Mouse (Mus musculus) liver, embryonic 13.5 days (tissue): Measurements from ENCODE around the gene Fgf9. TPM values are rescaled to one million over a fixed set of nuclear protein-coding genes. Genes with fewer than 3 reads are reported as not detected.

Experiments used
- ATAC-seq: fragments of 200-750 bp; cut with Nextera tagmentation; 2 replicates; pipeline ENCODE4 v1.8.0; 2017; ENCODE audit warnings: low read depth, mild to moderate bottlenecking, moderate number of reproducible peaks, moderate library complexity
- DNase-seq: peaks from one replicate; pipeline ENCODE4 v3.0.0; 2022
- H3K27ac ChIP-seq: fragments of 300-500 bp; sonication (generic); 2 replicates; pipeline ENCODE4 v1.5.1; 2015; ENCODE audit warnings: moderate library complexity, mild to moderate bottlenecking, inconsistent platforms
- H3K27me3 ChIP-seq: fragments of 300-500 bp; sonication (generic); 2 replicates; pipeline ENCODE4 v1.6.1; 2015; ENCODE audit warnings: mild to moderate bottlenecking, inconsistent platforms
- H3K36me3 ChIP-seq: fragments of 300-500 bp; sonication (generic); 2 replicates; pipeline ENCODE4 v1.6.1; 2015; ENCODE audit warnings: mild to moderate bottlenecking, inconsistent platforms
- H3K4me1 ChIP-seq: fragments of 300-500 bp; sonication (generic); replicated peaks from 2 replicates; pipeline ENCODE4 v1.6.1; 2015; ENCODE audit warnings: inconsistent platforms
- H3K4me2 ChIP-seq: fragments of 300-500 bp; sonication (generic); 2 replicates; pipeline ENCODE4 v1.6.1; 2015; ENCODE audit warnings: inconsistent platforms, mild to moderate bottlenecking, moderate library complexity
- H3K4me3 ChIP-seq: fragments of 300-500 bp; sonication (generic); replicated peaks from 2 replicates; pipeline ENCODE4 v1.5.1; 2015; ENCODE audit warnings: mild to moderate bottlenecking, inconsistent platforms
- H3K9ac ChIP-seq: fragments of 300-500 bp; sonication (generic); 2 replicates; pipeline ENCODE4 v1.6.1; 2015; ENCODE audit warnings: mild to moderate bottlenecking, inconsistent platforms
- H3K9me3 ChIP-seq: fragments of 300-500 bp; sonication (generic); replicated peaks from 2 replicates; pipeline ENCODE4 v1.6.1; 2016; ENCODE audit warnings: inconsistent platforms
- WGBS: fragments of 180-500 bp; shearing (Covaris S2); methylation state at CpG from one replicate; pipeline ENCODE4 v1.1.7; 2015; ENCODE audit not compliant: insufficient replicate concordance; 5-methylcytosine and 5-hydroxymethylcytosine counted together
- polyA plus RNA-seq: library from polyadenylated mRNA; unstranded; fragments of >200 nt; fragmentation: Nextera tagmentation; extraction: Ambion mirVana; gene quantifications from 2 replicates; pipeline ENCODE4 v1.2.1, GENCODE M21; 2015

Fgf9 gene
- 0.68 and 0.83 TPM in 2 replicates for polyA plus RNA-seq

GRCm38 (mm10) chr14:58070481-58071119 is at the start of gene Fgf9:
Gene Fgf9 (plus strand): TSS chr14:58070547.
- DNase-seq = no peak
- no peak within 1 kb of the TSS for H3K27ac ChIP-seq

GRCm38 (mm10) chr14:58034567-58034966 is 35.8 kb upstream of the Fgf9 start:
- Histone ChIP-seq H3K9ac (no peak overlapping the region), H3K4me3 (no peak overlapping the region), H3K27me3 (no peaks in the 10 kb centered on the region), H3K4me2 (no peak overlapping the region), H3K4me1 (no peaks in the 10 kb centered on the region), H3K9me3 (no peaks in the 10 kb centered on the region), H3K36me3 (no peaks in the 10 kb centered on the region), H3K27ac (no peak overlapping the region)
- ATAC-seq (no peak), DNase-seq (no peak)
- WGBS = 12% methylated on average over 8 of the region's 8 CpGs

More at GRCm38 (mm10) chr14:58070481-58071119, at the start of gene Fgf9:
- WGBS = under 1% methylated on average over 33 of the region's 33 CpGs
- Histone ChIP-seq H3K4me3 (peak within 1 kb of the TSS; percentile 50), H3K4me1 (peaks cover 34% of the 10 kb centered on the region), H3K27me3 (peaks cover 74% of the 10 kb centered on the region), H3K9me3 (no peaks in the 10 kb centered on the region), H3K9ac (no peak within 1 kb of the TSS), H3K4me2 (peak within 1 kb of the TSS; percentile 67), H3K36me3 (no peaks in the 10 kb centered on the region)
- no peak for ATAC-seq

GRCm38 (mm10) chr14:58036174-58036573 is 34.2 kb upstream of the Fgf9 start:
- Histone ChIP-seq H3K27me3 (no peaks in the 10 kb centered on the region), H3K9ac (no peak overlapping the region), H3K4me1 (no peaks in the 10 kb centered on the region), H3K4me2 (no peak overlapping the region), H3K36me3 (no peaks in the 10 kb centered on the region), H3K27ac (no peak overlapping the region), H3K4me3 (no peak overlapping the region), H3K9me3 (no peaks in the 10 kb centered on the region)
- DNase-seq (no peak), ATAC-seq (no peak)
- WGBS = 33% methylated on average over 6 of the region's 6 CpGs

GRCm38 (mm10) chr14:58046639-58047284 is 23.6 kb upstream of the Fgf9 start:
- Histone ChIP-seq H3K4me1 (no peaks in the 10 kb centered on the region), H3K27me3 (no peaks in the 10 kb centered on the region), H3K4me3 (no peak overlapping the region), H3K9me3 (no peaks in the 10 kb centered on the region), H3K4me2 (no peak overlapping the region), H3K9ac (no peak overlapping the region), H3K36me3 (no peaks in the 10 kb centered on the region), H3K27ac (no peak overlapping the region)
- DNase-seq (no peak), ATAC-seq (no peak)
- 44% methylated on average over 4 of the region's 4 CpGs for WGBS

GRCm38 (mm10) chr14:58050691-58051090 is 19.7 kb upstream of the Fgf9 start:
- Histone ChIP-seq H3K9ac (no peak overlapping the region), H3K4me3 (no peak overlapping the region), H3K27ac (no peak overlapping the region), H3K4me2 (no peak overlapping the region), H3K27me3 (no peaks in the 10 kb centered on the region), H3K4me1 (no peaks in the 10 kb centered on the region), H3K9me3 (no peaks in the 10 kb centered on the region), H3K36me3 (no peaks in the 10 kb centered on the region)
- DNase-seq (no peak), ATAC-seq (no peak)
- WGBS = 85% methylated on average over 5 of the region's 5 CpGs

GRCm38 (mm10) chr14:58067586-58067985 is 2.8 kb upstream of the Fgf9 start:
- H3K4me1 ChIP-seq = peaks cover 8% of the 10 kb centered on the region
- H3K36me3 ChIP-seq = no peaks in the 10 kb centered on the region
- 44% methylated on average over 2 of the region's 2 CpGs for whole genome bisulfite sequencing
- H3K27me3 ChIP-seq = peaks cover 46% of the 10 kb centered on the region
- H3K27ac ChIP-seq = no peak overlapping the region
- H3K4me2 ChIP-seq = no peak overlapping the region
- H3K9me3 ChIP-seq = no peaks in the 10 kb centered on the region
- DNase-seq (no peak), ATAC-seq (no peak)
- no peak overlapping the region for H3K4me3 ChIP-seq
- no peak overlapping the region for H3K9ac ChIP-seq

- DNase-seq (no peak), ATAC-seq (no peak)
- 47% methylated on average over 1 of the region's 1 CpGs for WGBS
- Histone ChIP-seq H3K27ac (no peak overlapping the region), H3K4me2 (no peak overlapping the region), H3K9me3 (no peaks in the 10 kb centered on the region), H3K4me1 (peaks cover 15% of the 10 kb centered on the region), H3K9ac (no peak overlapping the region), H3K36me3 (no peaks in the 10 kb centered on the region), H3K27me3 (peaks cover 57% of the 10 kb centered on the region), H3K4me3 (no peak overlapping the region)
These were observed 1.7 kb upstream of the Fgf9 start for GRCm38 (mm10) chr14:58068641-58069040.

- ATAC-seq (no peak), DNase-seq (no peak)
- no peak overlapping the region for H3K4me3 ChIP-seq
- H3K4me2 ChIP-seq = peak overlapping the region; percentile 67
- peaks cover 27% of the 10 kb centered on the region for H3K4me1 ChIP-seq
- WGBS = 2% methylated on average over 6 of the region's 6 CpGs
- no peak overlapping the region for H3K27ac ChIP-seq
- H3K27me3 ChIP-seq = peaks cover 67% of the 10 kb centered on the region
- no peak overlapping the region for H3K9ac ChIP-seq
- no peaks in the 10 kb centered on the region for H3K36me3 ChIP-seq
- no peaks in the 10 kb centered on the region for H3K9me3 ChIP-seq
These were observed 420 bp upstream of the Fgf9 start for GRCm38 (mm10) chr14:58069927-58070326.

- ATAC-seq (no peak), DNase-seq (no peak)
- Histone ChIP-seq H3K4me1 (peaks cover 35% of the 10 kb centered on the region), H3K36me3 (no peaks in the 10 kb centered on the region), H3K4me2 (peak overlapping the region; percentile 67), H3K9me3 (no peaks in the 10 kb centered on the region), H3K9ac (no peak overlapping the region), H3K27ac (no peak overlapping the region), H3K27me3 (peaks cover 79% of the 10 kb centered on the region), H3K4me3 (peak overlapping the region; percentile 50)
- WGBS = 1% methylated on average over 31 of the region's 31 CpGs
These were observed 834 bp downstream of the Fgf9 start for GRCm38 (mm10) chr14:58071120-58071641.

- Histone ChIP-seq H3K27me3 (peaks cover 89% of the 10 kb centered on the region), H3K36me3 (no peaks in the 10 kb centered on the region), H3K4me3 (peak overlapping the region; percentile 50), H3K4me2 (peak overlapping the region; percentile 67), H3K9ac (no peak overlapping the region), H3K9me3 (no peaks in the 10 kb centered on the region), H3K4me1 (peaks cover 35% of the 10 kb centered on the region), H3K27ac (no peak overlapping the region)
- ATAC-seq = peak; percentile 69
- DNase-seq = no peak
- WGBS = 1% methylated on average over 82 of the region's 85 CpGs
These were observed 1.8 kb downstream of the Fgf9 start for GRCm38 (mm10) chr14:58071830-58072770.
